Mouse (Mus musculus): ENCODE data around the gene Npy5r. TPM values are rescaled to one million over a fixed set of nuclear protein-coding genes. Genes with fewer than 3 reads are reported as not detected.
A peak's percentile ranks its signal among the peaks of the same experiment; 100 is the strongest.

The Npy5r gene
- not detected in 2 replicates for total RNA-seq (2012; rRNA removed)

DNA sequence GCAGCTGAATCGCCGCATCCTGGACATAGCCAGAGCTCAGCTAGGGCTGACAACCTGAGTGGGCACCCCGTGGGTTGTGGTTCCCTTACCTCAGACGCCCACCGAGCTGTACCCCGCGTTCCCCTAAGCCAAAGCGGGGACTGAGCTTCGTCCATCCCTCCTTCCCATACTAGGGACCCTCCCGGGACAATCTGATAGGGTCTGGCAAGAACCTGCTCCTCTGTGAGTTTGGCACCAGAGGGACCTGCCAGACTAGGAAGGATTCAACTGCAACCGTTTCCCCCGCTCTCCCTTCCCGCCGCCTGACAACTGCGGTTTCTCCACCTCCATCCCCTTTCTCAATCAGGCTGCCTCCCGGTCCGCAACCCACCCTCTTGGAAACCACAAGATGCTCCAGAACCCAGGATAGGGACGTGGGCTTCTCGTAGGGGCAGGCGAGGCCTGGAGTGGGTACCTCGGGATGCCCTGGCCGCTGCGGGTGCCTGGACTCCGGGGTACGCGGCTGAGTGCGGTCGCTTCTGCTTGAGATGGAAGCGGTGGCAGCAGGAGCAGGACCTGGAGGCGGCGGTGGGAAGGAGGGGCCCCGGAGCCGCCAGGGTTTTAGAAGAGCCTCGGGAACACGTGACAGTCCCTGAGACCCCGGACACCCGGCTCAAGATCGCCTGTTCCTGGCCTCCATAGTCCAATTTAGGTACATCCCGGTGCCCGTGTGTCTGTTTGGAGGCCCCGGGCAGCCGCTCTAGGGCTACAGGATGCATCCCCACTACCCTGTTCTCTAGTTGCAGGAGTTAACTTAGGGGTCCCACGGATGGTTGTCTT, at the start of gene Npy5r:
TSS of gene Npy5r (minus strand) at position 618 of the 819 bp plus-strand sequence.
- H3K36me3 ChIP-seq (ENCODE audit: control insufficient read depth, insufficient read depth, low read length, poor library complexity, severe bottlenecking) = no peaks in the 10 kb centered on the region
- H3K9ac ChIP-seq (ENCODE audit: insufficient read depth, low read depth, low read length, poor library complexity, severe bottlenecking) = peak within 1 kb of the TSS; percentile 36; the same call in 1 of the 2 replicates
- no peak for TF ChIP-seq HCFC1 (IDR thresholded peaks at IDR 0.05; ENCODE audit: borderline replicate concordance, insufficient read depth, low read length)
- in situ Hi-C loops (cut with MboI; ENCODE audit: low sequenced_read_pairs in 2 of 2, unreplicated experiment in 2 of 2) = no loop called here
- peak within 1 kb of the TSS; percentile 59 to 66 for H3K4me3 ChIP-seq (ENCODE audit: insufficient read depth in 1 of 2, low read depth in 1 of 2, low read length in 2 of 2, poor library complexity in 1 of 2, severe bottlenecking in 1 of 2)
- no peaks in the 10 kb centered on the region for H3K4me1 ChIP-seq (ENCODE audit: control insufficient read depth in 2 of 2, insufficient read depth in 2 of 2, low read length in 2 of 2, poor library complexity in 1 of 2)
- no peak within 1 kb of the TSS for H3K27ac ChIP-seq (ENCODE audit: insufficient read depth, low read depth, low read length, poor library complexity, severe bottlenecking)
- H3K9me3 ChIP-seq (ENCODE audit: control insufficient read depth, insufficient read depth, low read depth, low read length) = no peaks in the 10 kb centered on the region
- no peak for DNase-seq (ENCODE audit: low read depth, low spot score)

DNA sequence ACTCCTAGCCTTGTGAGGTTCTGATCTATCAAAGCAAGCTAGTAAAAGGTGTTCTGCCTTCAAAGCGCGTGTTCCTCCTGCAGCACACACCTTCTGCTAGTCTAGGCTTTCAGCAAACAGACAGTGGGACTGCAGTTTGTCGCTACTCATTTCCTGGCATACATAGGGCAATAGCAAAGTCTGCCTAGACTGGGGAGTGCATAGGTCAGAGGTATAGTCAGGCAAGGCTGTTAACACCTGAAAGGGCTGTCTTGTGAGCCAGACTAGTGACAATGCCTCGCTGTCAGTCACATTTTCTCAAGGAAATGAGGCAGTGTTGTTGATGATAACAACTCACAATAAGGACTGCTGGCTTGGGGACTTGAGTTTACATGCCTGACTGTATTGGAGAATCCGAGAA, 44.0 kb upstream of the Npy5r start:
- in situ Hi-C loops (cut with MboI; ENCODE audit: low sequenced_read_pairs in 2 of 2, unreplicated experiment in 2 of 2) = no loop called here
- no peak overlapping the region for H3K27ac ChIP-seq (ENCODE audit: insufficient read depth, low read depth, low read length, poor library complexity, severe bottlenecking)
- H3K36me3 ChIP-seq (ENCODE audit: control insufficient read depth, insufficient read depth, low read length, poor library complexity, severe bottlenecking) = no peaks in the 10 kb centered on the region
- peaks cover 0 to 5% of the 10 kb centered on the region in 2 experiments; a peak in 2 of 4 replicates for H3K4me1 ChIP-seq (ENCODE audit: control insufficient read depth in 2 of 2, insufficient read depth in 2 of 2, low read length in 2 of 2, poor library complexity in 1 of 2)
- no peak overlapping the region for H3K4me3 ChIP-seq (ENCODE audit: insufficient read depth in 1 of 2, low read depth in 1 of 2, low read length in 2 of 2, poor library complexity in 1 of 2, severe bottlenecking in 1 of 2)
- H3K9me3 ChIP-seq (ENCODE audit: control insufficient read depth, insufficient read depth, low read depth, low read length) = no peaks in the 10 kb centered on the region
- TF ChIP-seq ZNF384 (IDR thresholded peaks at IDR 0.05; ENCODE audit: low read depth, low read length) = no peak
- TF ChIP-seq HCFC1 (IDR thresholded peaks at IDR 0.05; ENCODE audit: borderline replicate concordance, insufficient read depth, low read length) = no peak
- TF ChIP-seq MAFK (IDR thresholded peaks at IDR 0.05; ENCODE audit: insufficient read depth, low read depth, low read length) = no peak
- TF ChIP-seq ZC3H11A (IDR thresholded peaks at IDR 0.05; ENCODE audit: borderline replicate concordance, low read depth, low read length) = no peak
- TF ChIP-seq CHD2 (IDR thresholded peaks at IDR 0.05; ENCODE audit: low read depth, low read length) = no peak
- H3K9ac ChIP-seq (ENCODE audit: insufficient read depth, low read depth, low read length, poor library complexity, severe bottlenecking) = no peak overlapping the region
- DNase-seq (ENCODE audit: low read depth, low spot score) = no peak

DNA sequence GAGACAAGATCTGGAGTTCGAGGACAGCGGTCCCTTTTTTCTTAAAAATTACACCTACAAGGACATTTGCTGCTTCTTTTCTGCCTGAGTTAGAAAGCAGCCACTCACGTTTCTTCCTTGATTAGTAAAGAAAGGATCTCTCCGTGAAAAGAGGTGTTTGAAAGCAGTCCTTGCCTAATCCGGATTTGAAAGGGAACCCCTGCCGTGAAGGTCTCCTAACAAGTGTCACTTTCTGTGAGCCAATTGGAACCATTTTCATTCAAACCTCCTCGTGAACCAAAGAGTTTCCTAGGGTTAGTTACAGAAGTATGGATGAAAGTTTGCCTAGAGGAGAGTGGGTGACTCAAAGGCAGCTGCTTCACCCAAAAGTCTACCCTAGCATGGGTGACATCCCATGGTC, 41.5 kb upstream of the Npy5r start:
- Histone ChIP-seq H3K9ac (ENCODE audit: insufficient read depth, low read depth, low read length, poor library complexity, severe bottlenecking) (no peak overlapping the region), H3K9me3 (ENCODE audit: control insufficient read depth, insufficient read depth, low read depth, low read length) (no peaks in the 10 kb centered on the region), H3K36me3 (ENCODE audit: control insufficient read depth, insufficient read depth, low read length, poor library complexity, severe bottlenecking) (no peaks in the 10 kb centered on the region), H3K27ac (ENCODE audit: insufficient read depth, low read depth, low read length, poor library complexity, severe bottlenecking) (no peak overlapping the region), H3K4me1 (ENCODE audit: control insufficient read depth in 2 of 2, insufficient read depth in 2 of 2, low read length in 2 of 2, poor library complexity in 1 of 2) (peaks cover 0 to 5% of the 10 kb centered on the region in 2 experiments; a peak in 2 of 4 replicates), H3K4me3 (ENCODE audit: insufficient read depth in 1 of 2, low read depth in 1 of 2, low read length in 2 of 2, poor library complexity in 1 of 2, severe bottlenecking in 1 of 2) (no peak overlapping the region)
- DNase-seq (ENCODE audit: low read depth, low spot score) = peak; percentile 24
- in situ Hi-C loops (cut with MboI; ENCODE audit: low sequenced_read_pairs in 2 of 2, unreplicated experiment in 2 of 2) = no loop called here
- TF ChIP-seq HCFC1 (IDR thresholded peaks at IDR 0.05; ENCODE audit: borderline replicate concordance, insufficient read depth, low read length) = no peak
- TF ChIP-seq ZNF384 (IDR thresholded peaks at IDR 0.05; ENCODE audit: low read depth, low read length) = no peak
- TF ChIP-seq ZC3H11A (IDR thresholded peaks at IDR 0.05; ENCODE audit: borderline replicate concordance, low read depth, low read length) = no peak
- no peak for TF ChIP-seq CHD2 (IDR thresholded peaks at IDR 0.05; ENCODE audit: low read depth, low read length)
- TF ChIP-seq MAFK (IDR thresholded peaks at IDR 0.05; ENCODE audit: insufficient read depth, low read depth, low read length) = no peak

DNA sequence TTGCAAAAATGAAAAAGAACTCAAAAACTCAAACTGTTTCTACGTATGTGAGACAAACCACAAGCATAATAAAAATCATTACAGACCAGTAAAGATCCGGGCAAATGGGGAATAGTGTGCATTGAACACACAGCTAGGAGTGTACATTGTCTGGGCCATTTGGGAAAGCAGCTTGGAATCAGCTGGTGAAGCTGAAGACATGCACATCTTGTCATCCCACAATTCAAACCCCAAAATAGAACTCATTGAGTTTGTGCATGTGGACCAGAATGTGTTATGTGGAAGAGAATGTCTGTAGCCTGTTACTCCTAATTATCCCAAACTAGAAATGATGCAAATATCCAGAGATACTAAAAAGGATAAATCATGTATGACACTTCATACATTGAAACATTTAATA, 34.9 kb upstream of the Npy5r start:
- no peak for DNase-seq (ENCODE audit: low read depth, low spot score)
- Histone ChIP-seq H3K4me3 (ENCODE audit: insufficient read depth in 1 of 2, low read depth in 1 of 2, low read length in 2 of 2, poor library complexity in 1 of 2, severe bottlenecking in 1 of 2) (no peak overlapping the region), H3K9me3 (ENCODE audit: control insufficient read depth, insufficient read depth, low read depth, low read length) (no peaks in the 10 kb centered on the region), H3K27ac (ENCODE audit: insufficient read depth, low read depth, low read length, poor library complexity, severe bottlenecking) (no peak overlapping the region), H3K9ac (ENCODE audit: insufficient read depth, low read depth, low read length, poor library complexity, severe bottlenecking) (no peak overlapping the region), H3K4me1 (ENCODE audit: control insufficient read depth in 2 of 2, insufficient read depth in 2 of 2, low read length in 2 of 2, poor library complexity in 1 of 2) (no peaks in the 10 kb centered on the region), H3K36me3 (ENCODE audit: control insufficient read depth, insufficient read depth, low read length, poor library complexity, severe bottlenecking) (no peaks in the 10 kb centered on the region)
- TF ChIP-seq CHD2 (IDR thresholded peaks at IDR 0.05; ENCODE audit: low read depth, low read length) (no peak), ZNF384 (IDR thresholded peaks at IDR 0.05; ENCODE audit: low read depth, low read length) (no peak), ZC3H11A (IDR thresholded peaks at IDR 0.05; ENCODE audit: borderline replicate concordance, low read depth, low read length) (no peak), MAFK (IDR thresholded peaks at IDR 0.05; ENCODE audit: insufficient read depth, low read depth, low read length) (no peak), HCFC1 (IDR thresholded peaks at IDR 0.05; ENCODE audit: borderline replicate concordance, insufficient read depth, low read length) (no peak)
- in situ Hi-C loops (cut with MboI; ENCODE audit: low sequenced_read_pairs in 2 of 2, unreplicated experiment in 2 of 2) = no loop called here

All from ES-E14 (cell line).